Mouse (Mus musculus): ENCODE measurements around the gene Olfr877.

DNA sequence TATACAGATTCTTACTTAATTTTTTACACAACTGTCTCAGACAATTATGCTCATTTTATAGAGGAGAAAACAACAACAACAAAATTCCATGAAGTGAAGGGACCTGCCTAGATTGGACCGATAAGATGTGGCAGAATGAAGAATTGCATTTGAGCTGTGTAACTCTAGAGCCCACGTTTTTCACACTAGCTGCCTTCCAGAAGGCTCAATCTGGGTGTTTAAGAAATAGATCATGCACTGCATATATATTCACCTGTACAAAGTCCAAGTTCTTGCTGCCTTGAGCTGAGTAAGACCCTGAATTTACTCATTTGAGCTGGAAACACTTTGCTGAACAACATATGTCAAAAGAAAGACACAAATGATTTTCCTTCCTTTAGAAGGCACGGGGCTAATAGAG is 51.5 kb downstream of the Olfr877 start:
- TF ChIP-seq POLR2A (IDR thresholded peaks at IDR 0.05; ENCODE audit: insufficient read depth, low read depth, low read length): no peak
- TF ChIP-seq CTCF (IDR thresholded peaks at IDR 0.05; ENCODE audit: insufficient read depth, low read depth, low read length): no peak

Data from olfactory bulb, adult 2 months (tissue).